Mouse (Mus musculus) G1E-ER4 (cell line): Measurements from ENCODE around the gene Plch2. TPM values are rescaled to one million over a fixed set of nuclear protein-coding genes. Genes with fewer than 3 reads are reported as not detected.

Source experiments
- GATA1 ChIP-seq: IDR thresholded peaks from one replicate; pipeline ENCODE4 v1.8.0; 2012; ENCODE audit warnings: low read length, inconsistent platforms
- polyA plus RNA-seq: library from polyadenylated mRNA; stranded (reverse); fragments of >175 nt; gene quantifications from 2 replicates; pipeline ENCODE4 v1.2.3, GENCODE M21; 2012

The Plch2 gene
- 0.56 TPM in 2 replicates for polyA plus RNA-seq

DNA sequence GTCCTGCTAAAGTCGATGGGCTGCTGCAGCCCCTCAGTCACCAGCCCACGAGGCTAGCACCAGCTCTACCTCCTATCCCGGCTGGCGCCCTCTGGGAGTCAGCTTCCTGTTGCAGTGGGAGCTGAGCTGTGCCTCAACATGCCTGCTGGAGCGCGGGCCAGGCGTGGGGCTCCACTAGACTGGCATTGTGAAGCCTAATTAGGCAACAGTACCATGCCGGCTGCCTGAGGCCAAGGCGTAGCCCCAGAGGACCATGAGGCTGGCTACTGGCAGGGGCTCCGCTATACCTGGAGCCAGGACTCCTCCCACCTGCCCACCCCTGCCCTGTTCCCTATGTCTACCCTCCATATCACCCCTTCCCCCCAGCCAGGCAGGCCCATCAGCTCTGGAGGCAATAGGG lies at the start of gene Plch2:
Gene Plch2, minus strand, starts transcription at position 61 of the 400 bp plus-strand sequence.
- TF ChIP-seq GATA1: no peak

DNA sequence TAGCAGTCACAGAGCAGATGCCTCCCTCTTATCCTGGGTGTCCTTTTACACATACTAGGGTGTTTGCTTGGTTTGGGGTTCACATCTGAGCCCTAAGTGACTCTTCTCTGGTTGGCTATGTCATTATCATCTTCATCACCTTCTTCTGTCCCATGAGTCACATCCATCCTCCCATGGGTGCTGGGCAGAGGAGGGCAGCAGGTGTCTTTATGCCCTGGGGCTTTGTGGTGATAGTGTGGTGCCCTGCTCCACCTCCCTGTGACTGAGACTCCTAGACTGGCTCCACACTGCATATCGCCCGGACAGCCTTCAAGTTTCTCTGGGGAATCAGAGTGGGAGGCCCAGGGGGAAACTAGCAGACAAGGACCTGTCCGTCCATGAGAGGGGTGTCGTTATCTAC lies 42.0 kb upstream of the Plch2 start:
- no peak for TF ChIP-seq GATA1

DNA sequence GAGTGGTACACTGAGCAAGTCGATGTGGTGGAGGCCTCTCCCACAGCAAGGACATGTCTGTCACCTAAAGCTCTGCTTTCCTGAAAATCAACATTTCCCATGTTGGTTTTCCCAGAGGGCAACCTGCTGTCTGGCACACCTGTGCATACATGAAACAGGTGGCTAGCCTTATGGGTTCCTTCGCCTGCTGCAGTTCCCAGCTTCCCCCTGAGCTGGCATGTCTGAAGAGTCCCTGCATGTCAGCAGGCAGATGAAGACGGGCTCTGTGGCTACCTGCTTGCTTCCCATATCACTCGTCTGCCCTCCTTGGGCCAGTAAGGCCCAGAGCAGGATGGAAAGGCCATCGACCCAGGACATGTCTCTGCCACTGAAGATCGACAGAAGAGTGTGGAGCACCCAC lies 40.9 kb upstream of the Plch2 start:
- no peak for TF ChIP-seq GATA1

DNA sequence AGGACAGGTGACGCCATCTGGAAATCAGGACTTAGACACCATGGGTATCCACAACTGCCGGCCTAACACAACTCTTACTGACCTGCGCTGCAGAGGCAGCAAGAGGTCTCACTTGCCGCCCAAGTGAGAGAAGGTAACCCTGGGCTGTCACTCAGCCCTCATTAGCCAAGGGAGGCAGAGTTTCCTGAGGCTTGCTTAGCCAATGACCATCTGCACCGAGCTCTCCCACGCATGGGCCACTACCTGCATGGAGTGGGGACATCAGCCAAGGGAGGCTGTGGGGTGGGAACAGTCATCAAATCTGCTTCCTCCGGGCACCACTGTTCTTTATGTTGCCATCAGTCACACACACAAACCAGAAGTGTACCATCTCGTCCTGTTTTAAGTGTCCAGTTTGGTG lies 39.4 kb upstream of the Plch2 start:
- no peak for TF ChIP-seq GATA1

DNA sequence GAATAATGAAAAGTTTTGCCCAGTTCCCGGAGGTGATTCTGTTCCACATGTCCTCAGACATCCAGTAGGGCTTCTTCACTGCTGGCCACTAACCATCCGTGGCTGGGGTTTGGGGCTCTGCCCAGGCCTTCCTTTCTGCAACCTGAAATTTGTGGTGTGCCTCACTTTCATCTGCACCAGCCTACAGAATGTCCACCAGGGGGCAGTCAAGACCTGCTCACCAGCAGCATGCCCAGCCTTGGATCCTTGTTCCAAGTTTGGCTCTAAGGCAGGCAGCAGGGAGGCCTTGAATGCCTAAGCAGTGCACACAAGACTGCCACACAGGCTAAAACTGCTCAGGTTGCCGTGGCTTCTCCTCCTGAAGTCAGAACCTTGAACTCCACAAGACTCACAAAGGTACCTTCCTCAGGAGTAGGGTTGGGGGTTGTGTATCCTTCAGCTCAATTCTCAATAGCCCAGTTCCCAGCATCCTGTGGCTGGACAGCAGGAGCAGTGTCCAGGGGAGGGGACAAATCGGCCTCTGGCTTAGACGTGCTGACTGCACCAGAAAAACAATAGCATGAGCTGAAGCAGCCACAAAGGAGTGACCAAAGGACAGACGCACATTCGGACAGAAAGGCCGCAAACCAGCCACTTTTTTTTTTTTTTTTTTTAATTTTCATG lies 38.8 kb upstream of the Plch2 start:
- TF ChIP-seq GATA1: no peak

DNA sequence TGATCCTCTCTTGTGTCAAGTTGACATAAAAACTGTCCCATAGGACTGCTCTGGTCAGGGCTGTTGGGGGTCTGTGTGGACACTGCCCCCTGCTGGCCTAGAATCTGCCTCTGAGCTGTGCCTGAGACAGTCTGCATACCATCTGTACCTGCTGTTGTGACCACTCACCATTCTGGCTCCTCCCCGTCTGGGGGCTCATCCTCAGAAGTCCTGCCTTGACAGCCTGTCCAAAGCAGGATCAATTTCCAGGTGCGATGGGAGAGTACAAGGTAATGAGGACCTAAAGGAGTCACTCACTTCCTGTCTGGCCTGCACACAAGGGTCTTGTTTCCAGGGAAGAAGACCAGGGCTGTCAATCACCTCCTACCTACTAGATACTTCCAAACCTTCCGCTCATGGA lies 38.0 kb upstream of the Plch2 start:
- TF ChIP-seq GATA1: no peak

DNA sequence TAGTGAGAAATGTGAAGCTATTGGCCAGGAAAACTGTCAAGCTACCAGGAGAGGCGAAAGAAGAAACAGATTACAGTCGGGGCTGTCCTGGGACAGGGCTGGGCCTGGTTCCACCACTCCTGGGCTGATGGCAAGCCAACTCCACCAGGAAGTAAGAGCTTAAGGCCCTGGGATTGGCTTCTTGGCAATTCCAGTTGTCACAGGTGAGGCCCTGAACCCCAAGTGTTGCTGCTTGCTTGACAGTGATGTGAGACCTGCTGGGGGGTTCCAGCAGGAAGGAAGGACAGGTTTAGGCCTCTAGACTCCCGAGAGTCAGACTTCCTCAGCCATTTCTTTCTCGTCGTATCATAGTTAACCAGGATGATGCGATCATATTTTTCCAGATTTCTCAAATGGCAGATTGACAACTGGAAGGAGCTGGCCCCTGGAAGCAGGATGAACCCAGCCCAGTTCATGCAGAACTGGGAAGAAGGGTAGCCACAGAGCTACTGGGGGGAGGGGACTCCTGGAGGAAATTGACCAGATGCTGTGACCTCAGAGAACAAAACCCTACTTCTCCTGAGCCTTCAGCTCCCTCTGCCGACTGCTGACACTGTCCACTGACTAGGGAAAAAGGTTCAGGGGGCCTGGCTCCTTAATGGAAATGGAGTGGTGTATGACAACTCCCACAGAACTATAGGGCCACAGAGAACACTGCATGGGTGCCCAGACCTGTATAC lies 37.0 kb upstream of the Plch2 start:
- TF ChIP-seq GATA1: no peak

DNA sequence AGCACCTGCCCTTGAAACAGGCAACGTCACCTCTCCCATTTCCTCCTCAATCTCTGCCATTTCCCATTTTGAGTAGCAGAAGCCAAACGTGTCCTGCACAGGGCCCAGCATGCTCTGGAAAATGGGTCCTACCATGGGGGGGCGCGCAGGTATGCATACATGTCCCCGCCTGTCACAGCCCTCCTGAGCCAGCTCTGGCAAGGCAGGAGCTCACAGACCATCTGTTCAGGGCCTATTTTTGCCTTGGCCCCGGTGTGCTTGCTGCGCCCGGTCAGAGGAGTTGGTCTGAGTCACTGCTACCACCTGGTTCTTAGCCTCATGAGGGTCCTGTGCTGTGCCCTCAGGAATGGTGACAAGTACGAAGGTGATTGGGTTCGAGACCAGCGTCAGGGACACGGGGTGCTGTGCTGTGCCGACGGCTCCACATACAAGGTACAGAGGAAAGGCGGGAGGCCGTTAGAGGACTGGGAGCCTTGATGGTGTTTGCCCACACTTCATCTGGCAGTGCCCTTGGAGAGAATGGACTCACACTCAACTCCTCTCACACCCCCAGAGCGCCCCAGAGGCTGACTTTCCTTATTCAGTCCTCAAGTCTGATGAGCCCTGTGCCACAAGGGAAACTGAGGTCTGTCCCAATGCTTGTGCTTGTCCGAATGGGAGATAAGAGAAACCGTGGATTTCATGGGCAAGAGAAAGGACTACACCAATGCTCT lies 36.3 kb upstream of the Plch2 start:
- TF ChIP-seq GATA1: no peak

DNA sequence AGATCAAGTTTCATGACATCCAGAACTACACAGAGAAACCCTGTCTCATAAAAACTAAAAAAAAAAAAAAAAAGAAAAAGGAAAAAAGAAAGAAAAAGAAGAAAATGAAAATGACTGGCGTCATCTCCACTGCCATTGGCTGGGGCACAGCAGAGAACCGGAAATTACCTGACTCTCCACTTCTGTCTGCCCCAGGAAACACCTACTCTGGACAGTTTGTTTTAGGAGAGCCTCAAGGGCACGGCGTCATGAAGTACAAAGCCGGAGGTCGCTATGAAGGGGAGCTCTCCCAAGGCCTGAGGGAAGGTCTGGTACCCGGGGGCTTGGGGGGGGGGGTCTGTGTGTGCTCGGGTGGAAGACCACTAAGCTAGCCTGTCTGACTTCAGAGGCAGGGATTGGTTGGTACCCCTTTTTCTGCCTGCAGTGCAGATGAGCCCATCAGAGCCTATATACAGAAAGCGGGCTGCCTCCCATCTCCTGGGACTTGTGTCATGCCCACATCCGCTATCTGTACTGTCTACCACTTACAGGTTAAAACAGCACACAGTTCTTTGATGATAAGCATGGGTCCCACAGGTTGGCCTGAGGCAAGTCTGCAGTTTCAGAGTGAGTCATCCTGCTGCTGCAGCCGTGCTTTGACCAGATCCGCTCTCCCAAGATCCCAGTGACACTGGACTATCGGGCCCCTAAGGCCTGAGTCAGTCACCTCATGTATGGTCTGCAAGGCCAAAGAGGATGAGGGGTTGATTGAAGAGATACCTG lies 34.3 kb upstream of the Plch2 start:
- no peak for TF ChIP-seq GATA1

DNA sequence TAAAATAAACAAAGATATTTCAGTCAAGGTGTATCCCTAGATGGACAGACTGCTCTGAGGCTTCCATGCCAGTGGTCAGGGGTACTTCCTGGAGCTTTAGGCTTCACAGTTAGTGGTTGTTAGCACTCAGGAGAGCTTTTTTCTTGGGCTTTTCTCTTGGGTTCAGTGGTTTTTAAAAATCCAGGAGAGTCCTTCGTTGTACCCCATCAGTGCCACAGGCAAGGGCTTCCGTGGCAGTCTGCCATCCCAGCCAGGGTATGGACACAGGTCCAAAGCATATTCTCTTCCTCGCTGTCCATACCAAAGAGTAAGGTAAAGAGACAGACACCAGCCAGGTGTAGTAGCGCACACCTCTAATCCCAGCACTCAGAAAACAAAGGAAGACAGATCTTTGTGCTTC lies 33.6 kb upstream of the Plch2 start:
- no peak for TF ChIP-seq GATA1

DNA sequence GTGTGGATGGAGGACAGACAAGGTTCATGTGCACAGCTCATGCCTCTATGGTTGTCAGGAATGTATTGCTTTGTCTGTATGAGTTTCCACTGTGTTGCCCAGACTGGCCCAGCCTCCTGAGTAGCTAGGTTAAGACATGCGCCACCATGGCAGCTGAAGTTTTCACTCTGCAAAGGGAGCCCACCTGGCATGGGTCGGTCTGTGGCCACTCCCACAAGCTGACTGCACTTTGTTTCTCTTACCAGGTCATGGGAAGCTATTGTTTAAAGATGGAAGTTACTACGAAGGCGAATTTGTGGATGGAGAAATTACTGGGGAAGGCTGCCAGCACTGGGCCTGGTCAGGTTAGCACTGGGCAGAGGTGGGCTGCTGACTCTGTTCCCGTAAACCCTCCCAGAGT lies 32.7 kb upstream of the Plch2 start:
- TF ChIP-seq GATA1: no peak

DNA sequence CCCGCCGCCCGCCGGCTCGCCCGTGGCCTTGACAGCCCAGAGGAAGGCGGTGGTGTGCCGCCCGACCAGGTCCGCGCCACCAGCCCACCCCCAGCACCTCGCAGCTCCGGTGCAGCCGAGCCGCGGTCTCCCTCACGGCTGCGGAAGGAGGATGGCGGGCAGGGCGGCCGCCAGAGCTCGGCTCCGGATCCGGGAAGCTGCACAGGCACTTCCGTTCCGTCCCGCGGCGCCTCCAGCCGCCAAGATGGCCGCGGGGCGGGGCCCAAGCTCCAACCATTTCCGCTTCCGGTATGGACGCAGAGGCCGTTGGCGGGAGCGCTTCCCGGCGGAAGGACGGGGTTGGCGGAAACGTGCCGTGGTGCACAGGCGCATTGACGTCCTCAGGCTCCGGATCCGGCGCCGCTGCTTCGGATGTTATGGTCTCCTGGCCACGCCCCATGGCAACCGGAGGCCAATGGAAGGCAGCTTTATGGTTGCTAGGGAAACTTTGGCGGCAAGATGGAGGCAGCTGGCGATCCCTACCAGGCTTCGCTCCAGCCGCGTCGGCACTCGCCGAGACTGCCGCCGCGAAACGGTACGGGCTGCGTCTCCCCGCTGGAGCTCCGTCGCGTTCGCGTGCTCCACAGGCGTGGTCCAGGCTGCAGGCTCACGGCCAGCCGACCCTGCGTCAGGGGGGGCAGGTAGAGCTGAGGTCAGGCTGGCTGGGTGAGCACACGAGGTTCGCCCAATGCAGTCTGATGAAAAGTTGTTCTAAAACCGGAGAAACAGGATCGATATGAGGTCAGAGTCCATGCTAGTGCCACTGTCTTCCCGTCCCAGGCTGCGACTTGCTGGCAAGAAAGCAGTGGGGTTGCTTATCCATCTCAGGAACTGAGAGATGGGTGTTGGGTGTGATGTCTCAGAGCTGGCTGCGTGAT lies 29.8 kb upstream of the Plch2 start, which contains the start of the genes Rer1 and Morn1:
Gene Rer1, minus strand, starts transcription at position 275 of the 917 bp plus-strand sequence.
Gene Morn1, plus strand, starts transcription at position 470 of the 917 bp plus-strand sequence.
- no peak for TF ChIP-seq GATA1

DNA sequence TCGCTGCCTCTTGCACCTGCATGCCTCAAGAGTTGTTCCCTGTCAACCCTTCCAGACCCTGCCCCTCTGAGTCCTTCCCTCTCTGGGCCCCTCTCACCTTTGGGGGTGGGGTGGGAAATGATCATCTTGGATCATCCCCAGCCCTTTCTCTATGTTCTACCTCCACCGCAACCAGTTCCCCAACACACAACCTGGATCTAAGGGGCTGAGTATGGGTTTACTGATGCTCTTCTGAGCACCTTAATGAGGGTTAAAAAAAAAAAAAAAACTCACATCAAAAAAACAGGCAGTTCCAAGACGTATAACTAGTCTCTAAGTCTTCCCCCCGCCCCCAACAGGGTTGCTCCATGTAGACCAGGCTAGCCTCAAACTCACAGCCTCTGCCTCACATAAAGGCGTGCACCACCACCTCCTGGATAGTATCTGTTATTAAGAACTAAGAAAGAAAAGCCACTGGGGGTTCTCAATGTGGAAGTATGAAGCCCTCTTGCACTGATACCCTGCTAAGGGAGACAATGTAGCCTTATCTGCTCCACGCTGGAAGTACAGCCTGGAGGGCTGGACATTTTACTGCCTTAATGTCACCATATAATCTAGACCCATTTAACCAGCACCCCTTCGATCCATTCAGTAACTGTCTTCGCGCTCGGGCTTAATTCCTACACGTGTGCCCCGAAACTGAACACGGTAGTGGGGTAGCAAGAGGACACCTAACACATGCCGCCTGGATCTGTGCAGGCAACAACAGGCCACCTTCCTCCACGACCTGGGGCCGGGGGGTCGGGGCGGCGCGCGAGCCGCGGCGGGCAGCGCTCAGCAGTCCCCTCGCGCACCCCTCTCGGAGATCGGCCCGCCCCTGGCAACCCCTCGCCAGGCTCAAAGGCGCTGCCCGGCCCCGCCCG lies 28.9 kb upstream of the Plch2 start:
- TF ChIP-seq GATA1: no peak

DNA sequence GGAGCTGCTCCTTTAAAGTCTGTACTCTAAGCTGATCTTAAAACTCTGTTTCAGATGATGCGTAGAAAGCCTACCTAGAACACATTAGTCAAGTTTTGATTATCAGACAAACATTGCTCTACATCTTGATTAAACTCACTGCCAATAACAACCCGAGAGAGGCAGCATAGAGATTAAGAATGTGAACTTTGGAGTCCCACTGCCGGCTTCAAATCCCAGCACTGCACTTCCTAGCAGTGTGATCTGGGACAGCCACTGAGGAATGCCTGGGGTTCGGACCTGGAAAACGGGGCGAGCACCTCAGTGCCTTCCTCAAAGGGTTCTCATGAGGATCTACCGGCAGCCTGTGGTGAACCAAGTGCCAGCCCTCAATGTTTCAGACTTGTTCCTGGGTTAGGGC lies 27.8 kb upstream of the Plch2 start:
- TF ChIP-seq GATA1: no peak
